Mouse (Mus musculus) T-cell, adult 66 days (primary cell): ENCODE measurements around the gene Pcbp4. TPM values are rescaled to one million over a fixed set of nuclear protein-coding genes. Genes with fewer than 3 reads are reported as not detected.

Source experiments
- total RNA-seq, 2 experiments: library from RNA; stranded (reverse); gene quantifications; 3 replicates in 1 of 2; 4 replicates in 1 of 2; pipeline ENCODE4 v1.2.4; 2023

Gene Pcbp4
- 10 to 100 TPM; 10.5 to 15.6 TPM for total RNA-seq

DNA sequence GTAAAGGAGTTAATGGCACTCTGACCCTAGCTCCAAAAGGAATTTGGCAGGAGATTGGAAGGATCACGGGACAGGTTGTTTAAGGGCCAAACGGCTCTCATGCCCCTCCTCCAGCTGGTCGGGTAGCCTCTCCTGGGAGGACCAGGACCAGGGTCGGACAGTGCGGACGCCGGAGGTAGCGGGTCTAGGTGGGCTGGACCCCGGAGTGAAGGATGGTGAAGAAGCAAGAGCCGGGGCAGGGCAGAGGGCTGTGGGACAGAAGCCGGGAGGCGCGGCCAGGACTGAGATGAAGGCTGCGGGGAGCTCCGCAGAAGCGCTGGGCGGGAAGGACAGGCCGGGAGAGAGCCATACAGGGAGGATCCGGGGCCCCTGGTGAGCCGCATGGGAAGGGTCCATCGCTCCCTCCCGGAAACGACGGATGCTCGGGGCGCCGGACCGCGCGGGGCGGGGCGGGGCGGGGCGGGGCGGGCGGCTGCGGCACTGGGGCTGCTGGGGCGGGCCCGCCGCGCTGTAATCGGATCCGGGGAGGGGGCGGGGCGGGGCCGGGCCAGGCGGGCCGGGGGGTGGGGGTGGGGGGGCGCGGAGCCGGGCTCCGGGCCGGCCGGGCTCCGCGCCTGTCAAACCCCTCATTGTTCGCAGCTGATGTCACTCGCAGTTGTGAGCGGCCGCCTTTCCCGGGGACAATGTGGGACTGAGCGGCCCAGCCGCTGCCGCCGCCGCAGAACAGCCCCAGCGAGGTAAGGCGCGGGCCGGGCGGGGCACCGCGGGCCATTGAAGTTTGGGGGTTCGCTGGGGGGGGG is at the start of gene Pcbp4:
Pcbp4 (plus strand) TSS at position 21 of the 800 bp plus-strand sequence.

DNA sequence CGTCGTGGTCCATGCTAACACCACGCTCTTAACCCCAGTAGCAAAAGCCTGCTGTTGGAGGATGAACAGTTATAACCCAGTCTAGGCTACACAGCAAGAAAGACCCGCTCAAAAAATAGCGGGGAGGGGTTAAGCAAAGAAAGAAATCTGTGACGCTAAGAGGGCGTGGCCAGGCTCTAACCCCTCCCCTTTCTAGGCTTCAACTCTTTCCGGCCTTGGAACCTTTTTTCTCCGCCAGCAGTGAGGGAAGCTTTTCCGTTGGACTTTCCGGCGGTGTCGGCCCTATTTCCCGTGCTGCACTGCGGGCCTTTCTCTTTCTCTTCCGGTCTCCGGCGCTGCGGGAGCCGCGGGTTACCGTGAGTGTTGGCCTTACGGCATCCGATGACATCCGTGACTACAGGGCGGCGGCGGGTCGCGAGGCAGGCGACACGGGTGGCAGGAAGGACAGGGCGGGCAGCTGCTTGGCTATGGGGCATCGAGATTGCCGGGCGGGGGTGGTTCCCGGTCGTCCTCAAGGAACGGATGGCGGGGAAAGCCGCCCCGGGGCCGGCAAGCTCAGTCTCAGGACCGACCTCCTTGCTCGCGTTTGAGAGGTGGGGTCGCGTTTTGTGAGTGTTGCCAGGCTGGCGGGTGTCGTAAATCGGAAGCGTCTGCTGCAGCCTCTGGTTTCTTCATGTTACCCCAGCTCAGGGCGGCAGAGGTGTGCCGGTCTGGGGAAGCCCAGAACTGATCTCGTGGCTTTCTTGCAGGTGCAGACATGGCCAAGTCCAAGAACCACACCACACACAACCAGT is 23.7 kb upstream of the Pcbp4 start, which contains the start of gene Rpl29:
Rpl29 (plus strand) TSS at position 234 of the 794 bp plus-strand sequence.

DNA sequence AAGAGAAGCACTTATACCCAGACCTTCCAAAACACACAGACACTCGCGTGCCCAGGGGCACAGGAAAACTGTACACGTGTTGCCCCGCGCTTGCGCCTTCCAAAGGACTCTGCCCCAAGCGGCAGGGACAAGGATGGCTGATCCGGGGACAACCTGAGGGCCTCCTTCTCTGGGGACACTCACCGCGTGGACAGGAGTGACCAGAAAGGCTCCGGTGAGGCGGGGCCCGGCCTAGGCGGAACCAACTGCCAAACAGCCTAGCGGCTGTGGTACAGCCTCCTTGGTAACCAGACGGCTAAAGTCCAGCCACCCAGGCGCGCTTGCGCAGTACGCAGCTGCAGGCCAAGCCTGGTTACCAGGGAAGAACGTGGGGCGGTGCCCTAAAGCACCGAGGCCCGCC is 5.7 kb upstream of the Pcbp4 start, which contains the start of the genes Abhd14b and Abhd14a:
Abhd14b (plus strand) TSS at position 112 of the 400 bp plus-strand sequence.
Abhd14a (minus strand) TSS at position 331 of the 400 bp plus-strand sequence.

DNA sequence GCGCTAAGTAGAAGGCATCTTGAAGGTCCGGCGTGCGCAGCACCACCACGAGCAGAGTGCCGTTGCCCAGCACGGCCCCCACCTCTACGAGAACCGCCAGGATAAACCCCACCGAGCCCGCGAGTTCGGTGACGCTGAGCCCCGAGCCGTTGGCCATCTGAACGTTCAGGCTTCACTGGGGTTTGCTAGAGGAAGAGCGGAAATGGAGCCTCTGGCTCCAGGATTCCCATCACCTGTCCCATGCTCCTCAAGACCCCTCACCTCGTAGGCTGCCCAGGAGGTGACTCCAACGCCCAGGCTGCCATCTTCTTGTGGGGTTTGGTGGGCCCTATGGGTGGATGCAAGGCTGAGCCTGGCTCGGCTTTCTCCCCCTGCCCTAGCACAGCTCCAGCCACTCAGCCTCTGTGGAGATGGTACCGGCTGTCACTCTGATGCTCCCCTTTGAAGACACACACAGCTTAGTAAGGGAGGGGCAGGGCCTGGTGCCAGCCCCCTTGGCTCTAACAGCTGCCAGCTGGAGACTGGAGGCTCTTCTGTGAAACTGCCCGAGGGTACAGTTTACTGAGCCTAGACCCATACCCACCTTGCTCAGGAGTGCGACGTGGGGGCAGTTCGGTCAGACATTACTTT is 12.6 kb downstream of the Pcbp4 start, which contains the start of gene Gpr62:
Gpr62 (minus strand) TSS at position 368 of the 630 bp plus-strand sequence.

DNA sequence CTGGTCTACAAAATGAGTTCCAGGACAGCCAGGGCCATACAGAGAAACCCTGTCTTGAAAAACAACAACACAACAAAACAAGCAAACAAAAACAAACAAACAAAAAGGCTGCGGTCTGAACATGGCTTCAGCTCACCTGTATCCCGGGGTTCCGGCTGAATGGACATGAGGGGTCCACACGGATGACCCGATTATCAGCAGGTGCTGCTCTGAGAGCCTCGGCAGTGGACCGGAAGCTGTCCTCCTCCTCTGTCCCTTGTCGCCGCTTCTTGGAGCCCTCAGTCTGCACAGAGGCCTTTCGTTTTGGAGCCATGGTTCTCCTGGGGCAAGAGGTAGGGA is 22.5 kb downstream of the Pcbp4 start, which contains the start of gene Rrp9:
Rrp9 (plus strand) TSS at position 301 of the 339 bp plus-strand sequence.

DNA sequence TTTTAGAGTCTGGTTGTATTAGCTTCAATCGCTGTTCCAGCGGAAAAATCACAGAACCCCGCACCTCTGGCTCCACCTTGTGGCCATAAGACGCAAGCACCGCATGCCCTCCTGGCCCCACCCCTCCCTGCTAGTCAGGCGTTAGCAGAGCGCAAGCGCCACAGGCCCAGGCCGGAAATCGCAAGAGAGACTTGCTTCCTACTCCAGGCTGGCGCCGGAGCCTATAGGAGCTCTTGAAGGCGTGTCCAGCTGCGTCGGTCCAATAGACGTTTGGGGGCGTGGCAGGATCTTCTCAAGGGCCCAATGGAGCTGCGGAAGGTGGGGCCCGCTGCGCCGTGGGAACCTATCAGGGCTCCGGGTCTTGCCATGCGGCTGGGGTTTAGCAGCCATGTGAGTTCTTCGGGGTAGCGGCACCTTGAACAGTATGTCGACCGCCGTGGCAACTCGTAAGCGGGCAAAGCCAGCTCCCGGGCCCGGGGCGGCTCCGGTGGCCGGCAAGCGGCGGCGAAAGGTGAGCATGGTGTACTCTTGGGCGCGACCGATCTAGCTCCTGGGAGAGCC is 23.9 kb downstream of the Pcbp4 start, which contains the start of gene Parp3:
Parp3 (minus strand) TSS at position 26 of the 561 bp plus-strand sequence.

DNA sequence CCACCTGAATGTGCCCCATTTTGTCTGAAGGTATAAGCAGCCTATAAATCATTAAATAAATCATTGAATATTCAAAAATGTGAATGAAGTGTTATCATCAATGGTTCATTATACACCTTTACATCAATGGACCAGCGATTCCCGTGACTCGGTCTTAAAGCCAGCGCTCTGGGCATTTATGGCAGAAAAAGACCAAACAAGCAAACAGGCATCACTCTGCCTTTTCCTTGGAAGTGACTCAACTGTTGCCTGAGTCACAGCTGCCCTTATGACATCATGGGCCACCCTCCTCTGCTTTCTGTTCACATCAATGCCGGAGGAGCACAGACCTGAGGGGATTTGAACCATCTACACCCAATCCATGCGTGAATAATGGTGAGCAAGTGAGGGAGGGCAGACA is 46.6 kb downstream of the Pcbp4 start, which contains the start of gene Iqcf1:
Iqcf1 (plus strand) TSS at position 301 of the 400 bp plus-strand sequence.

Other genes starting within 250 kb of the Pcbp4 start
- 1 to 10 TPM; 2.1 to 3.5 TPM for gene Tlr9, start 230.7 kb upstream of the Pcbp4 start, total RNA-seq
- gene Alas1, start 204.6 kb upstream of the Pcbp4 start, total RNA-seq, result 10 to 100 TPM; 45.1 to 45.2 TPM
- 1 to 10 TPM; 3.4 to 8.3 TPM for gene Poc1a, start 172.2 kb upstream of the Pcbp4 start, total RNA-seq
- gene Dusp7, start 84.7 kb upstream of the Pcbp4 start, total RNA-seq, result 10 to 100 TPM; 37.8 to 49.4 TPM
- gene Rpl29, start 23.8 kb upstream of the Pcbp4 start, total RNA-seq, result 100 to 1,000 TPM; 850 to 940 TPM
- gene Acy1, start 15.0 kb upstream of the Pcbp4 start, total RNA-seq, result 10 to 100 TPM; 14.4 to 15.4 TPM
- 1 to 10 TPM; 6.6 to 7.7 TPM for gene Abhd14b, start 5.8 kb upstream of the Pcbp4 start, total RNA-seq
- gene Abhd14a, start 5.6 kb upstream of the Pcbp4 start, total RNA-seq, result 10 to 100 TPM in 1 of 2 experiments, 1 to 10 TPM in 1; 10.0 to 11.4 TPM
- under 1 TPM; 0.30 to 0.99 TPM for gene Gpr62, start 12.6 kb downstream of the Pcbp4 start, total RNA-seq
- gene Rrp9, start 22.7 kb downstream of the Pcbp4 start, total RNA-seq, result 10 to 100 TPM; 85.2 to 89.8 TPM
- 10 to 100 TPM; 50.1 to 60.6 TPM for gene Parp3, start 23.7 kb downstream of the Pcbp4 start, total RNA-seq
- not detected for gene Iqcf1, start 46.7 kb downstream of the Pcbp4 start, total RNA-seq
- not detected for gene Iqcf5, start 61.3 kb downstream of the Pcbp4 start, total RNA-seq
- gene Iqcf3, start 108.3 kb downstream of the Pcbp4 start, total RNA-seq, result not detected
- not detected for gene Iqcf4, start 117.7 kb downstream of the Pcbp4 start, total RNA-seq
- gene Iqcf6, start 173.3 kb downstream of the Pcbp4 start, total RNA-seq, result not detected
- not detected for gene Grm2, start 202.8 kb downstream of the Pcbp4 start, total RNA-seq
- 10 to 100 TPM; 59.1 to 65.7 TPM for gene Tex264, start 232.6 kb downstream of the Pcbp4 start, total RNA-seq